Mouse (Mus musculus) activated CD4-positive, CD25-positive, alpha-beta regulatory T cell (primary cell): ENCODE measurements around the gene Hsd17b10. TPM values are rescaled to one million over a fixed set of nuclear protein-coding genes. Genes with fewer than 3 reads are reported as not detected.

Experiments used
- polyA plus RNA-seq, 2 experiments: library from polyadenylated mRNA; unstranded; fragments of 100-300 nt; shearing (Covaris generic); gene quantifications; one replicate each; pipeline ENCODE4 v1.2.1; 2017

The Hsd17b10 gene
- polyA plus RNA-seq = 100 to 1,000 TPM in 1 of 2 experiments, 10 to 100 TPM in 1; 83.9 to 112 TPM

GRCm38 (mm10) chrX:152001737-152002710 is at the start of gene Hsd17b10:
Gene Hsd17b10 (plus strand): TSS chrX:152001845.

GRCm38 (mm10) chrX:152016151-152017145 is 14.8 kb downstream of the Hsd17b10 start, which contains the start of the genes Ribc1 and Smc1a:
Gene Ribc1 (minus strand): TSS chrX:152016295.
Gene Smc1a (plus strand): TSS chrX:152016428.

Other genes with a start within 250 kb of the Hsd17b10 start
- gene Huwe1, start 201.0 kb upstream of the Hsd17b10 start, polyA plus RNA-seq = 10 to 100 TPM; 32.4 to 43.9 TPM
- 1 to 10 TPM; 1.3 to 1.7 TPM for gene Ribc1, start 14.4 kb downstream of the Hsd17b10 start, polyA plus RNA-seq
- gene Smc1a, start 14.6 kb downstream of the Hsd17b10 start, polyA plus RNA-seq = 10 to 100 TPM; 71.1 to 71.8 TPM
- under 1 TPM in 1 of 2 experiments, not detected in 1; 0.12 TPM for gene Iqsec2, start 142.4 kb downstream of the Hsd17b10 start, polyA plus RNA-seq
- gene Kdm5c, start 231.2 kb downstream of the Hsd17b10 start, polyA plus RNA-seq = 10 to 100 TPM; 30.3 to 42.2 TPM